Mouse (Mus musculus) sigmoid colon, adult 10 weeks (tissue): ENCODE measurements around the gene Olfr836. TPM values are rescaled to one million over a fixed set of nuclear protein-coding genes. Genes with fewer than 3 reads are reported as not detected.

ENCODE experiments used
- polyA plus RNA-seq: library from polyadenylated mRNA; stranded (reverse); fragments of 350-450 nt; fragmentation: Illumina TruSeq; extraction: RNeasy Lipid Tissue Mini Kit (QIAGEN cat#74804); gene quantifications from one replicate; pipeline ENCODE4 v1.2.3, GENCODE M21; 2014; ENCODE audit warnings: low read depth, low replicate concordance

Olfr836 gene
- polyA plus RNA-seq, result 0.09 TPM

DNA sequence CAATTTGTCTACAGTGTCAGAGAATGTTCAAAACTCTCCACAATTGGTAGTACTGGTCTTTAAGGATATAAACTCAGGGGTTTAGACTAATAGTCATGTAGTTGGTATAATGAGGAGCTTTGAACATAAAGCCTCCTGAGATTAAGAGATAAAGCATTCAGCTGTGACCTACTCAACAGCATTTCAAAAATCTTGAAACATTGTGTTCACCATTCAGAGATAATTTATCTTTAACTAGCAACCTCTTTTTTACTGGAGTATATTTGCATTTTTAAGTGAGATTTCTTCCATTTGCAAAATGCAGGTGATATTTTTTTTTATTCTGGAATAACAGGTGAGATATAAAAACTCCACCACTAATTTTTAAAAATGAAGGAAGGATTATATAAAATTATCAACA, at the start of gene Olfr836:
Gene Olfr836 (plus strand): TSS at position 301 of the 400 bp plus-strand sequence.

DNA sequence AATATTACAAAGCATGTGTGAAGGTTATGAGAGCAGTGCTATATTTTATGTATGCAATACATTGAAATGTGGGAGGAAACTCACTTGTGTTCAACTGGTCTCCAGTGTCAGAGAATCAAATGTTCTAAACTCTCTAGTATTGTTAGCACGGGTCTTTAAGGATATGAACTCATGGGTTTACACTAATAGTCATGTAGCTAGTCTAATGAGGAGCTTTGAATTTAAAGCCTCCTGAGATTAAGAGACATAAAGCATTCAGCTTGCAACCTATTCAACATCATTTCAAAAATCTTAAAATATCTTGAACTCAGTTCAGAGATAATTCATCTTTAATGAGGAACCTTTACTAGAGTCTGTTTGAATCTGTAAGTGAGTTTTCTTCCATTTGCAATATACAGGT, 15.8 kb downstream of the Olfr836 start, which contains the start of gene Olfr837:
Gene Olfr837 (plus strand): TSS at position 301 of the 400 bp plus-strand sequence.

Other genes starting within 250 kb of the Olfr836 start
- gene Olfr830, start 245.7 kb upstream of the Olfr836 start, polyA plus RNA-seq, result not detected
- gene Olfr832, start 183.3 kb upstream of the Olfr836 start, polyA plus RNA-seq, result not detected
- gene Olfr834, start 132.4 kb upstream of the Olfr836 start, polyA plus RNA-seq, result not detected
- gene Olfr835, start 87.6 kb upstream of the Olfr836 start, polyA plus RNA-seq, result not detected
- not detected for gene Olfr837, start 15.9 kb downstream of the Olfr836 start, polyA plus RNA-seq
- gene Olfr839-ps1, start 56.9 kb downstream of the Olfr836 start, polyA plus RNA-seq, result not detected
- not detected for gene Olfr843, start 131.6 kb downstream of the Olfr836 start, polyA plus RNA-seq
- gene Olfr844, start 196.0 kb downstream of the Olfr836 start, polyA plus RNA-seq, result not detected
- not detected for gene Olfr845, start 216.1 kb downstream of the Olfr836 start, polyA plus RNA-seq
- gene Olfr846, start 243.6 kb downstream of the Olfr836 start, polyA plus RNA-seq, result not detected